Mouse (Mus musculus): ENCODE results near the gene Tmem176b.
"Not testable (repeated sequence)": the region's sequence is repeated elsewhere in the genome, so short reads cannot be mapped to it uniquely, and the experiment has no call there.

Gene Tmem176b

DNA sequence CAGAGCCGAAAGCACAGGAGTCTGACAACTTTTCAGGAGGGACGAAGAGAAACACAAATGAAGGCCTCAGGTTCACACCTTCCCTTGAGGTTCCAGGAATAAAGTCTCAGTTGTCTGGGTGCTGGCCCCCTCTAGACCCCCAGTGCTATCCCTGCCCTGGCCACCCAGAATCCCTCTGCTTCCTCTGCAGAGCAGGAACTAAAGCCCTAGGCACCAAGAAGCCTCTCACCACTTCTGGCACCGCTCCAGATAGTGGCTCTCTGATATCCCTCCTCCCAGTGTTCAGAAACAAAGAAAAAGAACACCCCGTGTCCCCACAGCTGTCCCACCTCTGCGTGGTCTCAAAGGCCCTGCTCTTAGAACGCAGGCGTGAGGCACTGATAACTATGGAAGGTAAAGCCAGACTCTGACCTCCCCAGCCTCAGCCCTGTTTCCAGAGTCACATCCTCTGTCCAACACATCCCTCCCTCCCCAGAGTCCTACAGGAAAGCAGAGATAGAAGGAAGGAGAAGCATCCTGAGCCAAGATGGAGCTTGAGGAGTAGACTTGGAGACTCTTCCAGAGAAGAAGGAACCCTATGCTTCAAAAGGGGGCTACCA is 826 bp downstream of the Tmem176b start, which contains the start of gene Tmem176a:
Tmem176a (plus strand) TSS at position 549 of the 599 bp plus-strand sequence.
- no peak for DNase-seq

DNA sequence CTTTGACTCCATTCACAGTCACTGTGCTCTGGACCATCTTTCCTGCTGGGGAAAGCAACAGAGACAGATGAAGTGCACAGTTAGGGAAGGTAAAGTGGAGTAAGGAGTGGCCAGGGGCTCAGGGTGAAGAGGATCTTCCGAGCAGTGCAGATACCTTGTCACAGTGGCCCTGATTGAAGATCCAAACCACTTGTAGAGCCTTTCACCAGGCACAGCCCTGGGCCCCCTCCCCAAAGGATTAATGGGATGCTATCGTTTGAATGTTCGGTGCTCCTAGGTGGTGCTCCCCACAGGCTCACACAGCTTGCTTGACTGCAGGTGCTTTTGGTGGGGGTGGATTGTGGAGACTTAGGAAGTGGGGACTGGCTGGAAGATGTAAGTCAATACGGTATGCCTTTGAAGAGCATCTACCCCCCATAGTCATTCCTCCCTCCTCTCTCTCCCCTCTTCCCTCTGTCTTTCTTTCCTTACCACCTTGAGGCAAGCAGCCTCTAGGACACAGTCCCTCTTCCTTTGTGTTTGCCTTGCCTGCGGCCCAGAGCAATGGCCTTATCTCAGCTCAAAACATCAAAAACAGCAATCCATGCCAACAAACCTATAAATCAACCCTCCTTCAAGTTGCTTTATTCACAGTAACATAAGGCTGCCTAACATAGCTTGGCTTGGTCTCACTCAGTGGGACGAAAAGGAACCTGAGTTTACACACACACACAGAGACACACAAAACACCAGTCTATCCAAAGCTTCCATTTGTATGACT is 2.8 kb downstream of the Tmem176b start:
- no peak for DNase-seq

- no peak for DNase-seq
Observed at GRCm38 (mm10) chr6:48837516-48837915, 3.8 kb downstream of the Tmem176b start.

DNA sequence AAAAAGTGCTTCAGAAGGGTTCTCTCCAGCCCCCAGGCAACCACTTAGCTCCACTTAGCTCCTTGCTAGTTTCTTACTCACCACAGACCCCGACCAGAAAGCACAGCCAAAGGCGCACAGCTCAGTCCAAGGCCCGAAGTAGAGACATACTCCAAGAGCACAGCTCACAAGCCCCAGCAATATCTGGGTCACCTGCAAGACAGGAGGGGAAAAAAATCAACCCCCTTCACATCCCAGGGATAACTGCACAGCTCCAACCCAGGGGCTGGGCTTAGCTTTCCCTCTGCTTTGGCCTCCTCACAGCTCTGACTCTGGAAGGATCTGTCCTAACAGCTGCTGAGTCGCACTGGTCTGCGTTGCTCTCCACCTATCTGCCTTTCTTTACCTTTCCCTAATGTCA is 5.2 kb downstream of the Tmem176b start:
- DNase-seq = no peak

DNA sequence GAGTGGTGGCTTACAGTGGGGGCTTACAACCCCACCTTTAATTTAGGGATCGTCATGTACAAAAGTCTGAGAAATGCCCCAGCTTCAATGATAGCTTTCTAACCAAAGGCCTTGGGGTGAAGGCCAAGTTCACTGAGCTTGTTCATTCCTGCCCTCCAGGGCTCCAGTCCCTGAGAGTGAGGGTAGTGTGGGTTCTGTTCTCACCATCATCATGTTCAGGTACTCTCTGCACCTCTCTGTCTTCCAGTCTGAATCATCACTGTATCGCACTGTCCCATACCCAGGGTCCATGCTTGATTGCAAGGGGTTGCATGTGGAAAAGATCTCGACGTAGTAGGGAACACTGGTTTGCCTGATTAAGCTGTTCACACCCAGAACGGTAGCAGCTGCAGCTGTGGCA is 6.1 kb downstream of the Tmem176b start:
- no peak for DNase-seq

DNA sequence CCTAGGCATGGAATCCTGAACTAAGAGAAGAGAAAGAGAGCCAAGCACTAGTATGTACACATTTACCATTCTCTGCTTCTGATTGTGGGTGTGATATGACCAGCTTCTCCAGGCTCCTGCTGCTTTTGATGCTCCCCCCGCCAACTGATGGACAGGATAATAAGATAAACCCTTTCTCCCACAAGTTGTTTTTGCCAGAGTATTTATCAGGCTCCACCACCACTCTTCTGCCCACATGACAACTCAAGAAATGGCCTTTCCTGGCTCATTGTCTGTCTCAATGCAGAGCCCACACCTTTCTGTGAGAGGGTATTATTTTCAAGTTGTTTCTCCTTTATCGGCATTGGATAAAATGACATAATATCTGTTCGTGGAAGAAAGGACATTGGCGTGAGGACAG is 7.8 kb downstream of the Tmem176b start:
- DNase-seq = no peak

GRCm38 (mm10) chr6:48832426-48832825 is 8.9 kb downstream of the Tmem176b start:
- no peak for DNase-seq

DNA sequence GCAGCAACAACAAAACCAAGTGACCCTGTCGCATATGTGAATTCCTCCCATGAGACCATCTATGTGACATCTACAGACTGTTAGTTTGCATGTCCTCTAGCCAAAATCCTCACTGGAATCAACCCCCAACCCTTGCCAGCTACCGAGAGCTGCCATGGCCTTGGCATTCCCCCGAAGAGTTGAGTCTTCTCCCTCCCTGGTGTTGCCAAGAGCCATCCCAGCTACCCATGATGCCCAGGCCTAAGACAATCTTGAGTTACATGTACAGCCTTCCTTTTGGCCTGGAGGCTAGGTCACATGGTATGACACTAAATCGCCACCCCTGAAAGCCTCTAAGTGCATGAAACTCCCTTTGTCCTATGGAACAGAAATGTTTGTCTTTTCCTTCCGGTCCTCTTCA is 10.2 kb downstream of the Tmem176b start:
- no peak for DNase-seq

DNA sequence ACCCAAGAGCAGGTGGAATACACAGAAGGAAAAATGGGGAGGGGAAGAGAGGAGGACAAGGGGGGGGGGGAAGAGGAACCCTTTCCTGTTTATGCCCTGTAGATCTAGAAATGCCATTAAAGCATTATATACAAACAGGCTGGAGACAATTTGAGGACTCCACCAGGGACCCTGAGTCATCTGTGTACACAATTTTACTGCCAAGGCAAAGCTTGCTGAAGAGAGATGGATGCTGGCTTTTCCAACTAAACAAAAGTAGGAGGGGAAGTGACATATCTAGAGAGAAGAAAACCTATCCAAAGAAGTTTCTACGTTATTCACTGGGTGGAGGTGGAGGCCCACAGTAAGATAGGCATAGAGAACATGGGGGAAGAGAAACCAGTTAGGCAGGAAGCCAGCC is 11.1 kb downstream of the Tmem176b start:
- no peak for DNase-seq

- no peak for DNase-seq
Observed at GRCm38 (mm10) chr6:48829651-48830050, 11.6 kb downstream of the Tmem176b start.

- DNase-seq = no peak
Observed at GRCm38 (mm10) chr6:48828976-48829375, 12.3 kb downstream of the Tmem176b start.

- DNase-seq = no peak
Observed at GRCm38 (mm10) chr6:48825016-48825415, 16.3 kb downstream of the Tmem176b start.

DNA sequence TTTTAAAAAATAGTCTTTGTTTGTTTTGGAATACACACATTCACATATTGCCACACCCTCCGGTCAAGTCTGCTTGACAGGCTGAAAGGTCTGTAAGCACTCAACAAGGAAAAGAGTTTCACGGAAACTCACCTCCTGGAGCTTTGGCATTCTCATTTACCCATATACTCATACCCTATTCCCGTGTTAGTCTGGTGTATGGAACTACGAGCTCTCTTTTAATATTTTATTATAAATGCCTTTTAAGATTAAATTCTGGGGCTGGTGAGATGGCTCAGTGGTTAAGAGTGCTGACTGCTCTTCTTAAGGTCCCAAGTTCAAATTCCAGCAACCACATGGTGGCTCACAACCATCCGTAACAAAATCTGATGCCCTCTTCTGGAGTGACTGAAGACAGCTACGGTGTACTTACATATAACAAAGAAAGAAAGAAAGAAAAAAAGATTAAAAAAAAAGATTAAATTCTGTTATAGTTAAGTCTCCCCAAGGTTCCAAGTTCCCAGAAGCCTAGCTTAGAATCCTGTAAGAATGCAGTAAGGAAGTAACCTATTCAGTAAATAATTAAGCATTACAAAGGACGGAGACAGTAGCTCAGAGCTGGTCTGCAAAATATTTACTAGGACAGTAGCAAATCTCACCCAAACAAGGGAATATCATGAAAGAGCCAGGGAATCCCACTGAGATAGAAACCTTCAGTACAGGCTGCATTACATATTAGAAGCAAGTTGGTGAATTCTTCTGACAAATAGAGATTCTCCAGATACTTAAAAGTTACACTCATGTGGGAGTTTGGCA is 19.1 kb downstream of the Tmem176b start:
- DNase-seq = not testable (repeated sequence)

DNA sequence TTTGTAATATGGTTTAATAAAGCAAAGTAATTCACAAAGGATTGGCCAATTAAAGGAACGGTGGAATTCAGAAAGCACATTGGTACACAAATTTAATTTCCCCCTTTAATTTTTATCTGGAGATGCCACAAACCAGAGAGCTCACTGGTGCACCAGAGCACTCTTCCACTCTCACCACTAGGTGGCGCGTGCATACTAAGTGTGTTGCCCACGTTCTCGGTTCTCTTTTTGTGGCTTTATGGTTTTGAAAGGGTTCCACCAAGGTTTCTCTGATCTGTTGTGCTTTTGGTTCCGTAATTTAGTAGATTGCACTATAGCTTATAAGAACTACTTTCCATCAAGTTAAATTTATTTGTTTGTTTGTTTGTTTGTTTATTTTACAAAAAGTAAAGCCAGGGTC is 23.5 kb downstream of the Tmem176b start:
- peak; percentile 24 for DNase-seq

- no peak for DNase-seq
Observed at GRCm38 (mm10) chr6:48815013-48815412, 26.3 kb downstream of the Tmem176b start.

DNA sequence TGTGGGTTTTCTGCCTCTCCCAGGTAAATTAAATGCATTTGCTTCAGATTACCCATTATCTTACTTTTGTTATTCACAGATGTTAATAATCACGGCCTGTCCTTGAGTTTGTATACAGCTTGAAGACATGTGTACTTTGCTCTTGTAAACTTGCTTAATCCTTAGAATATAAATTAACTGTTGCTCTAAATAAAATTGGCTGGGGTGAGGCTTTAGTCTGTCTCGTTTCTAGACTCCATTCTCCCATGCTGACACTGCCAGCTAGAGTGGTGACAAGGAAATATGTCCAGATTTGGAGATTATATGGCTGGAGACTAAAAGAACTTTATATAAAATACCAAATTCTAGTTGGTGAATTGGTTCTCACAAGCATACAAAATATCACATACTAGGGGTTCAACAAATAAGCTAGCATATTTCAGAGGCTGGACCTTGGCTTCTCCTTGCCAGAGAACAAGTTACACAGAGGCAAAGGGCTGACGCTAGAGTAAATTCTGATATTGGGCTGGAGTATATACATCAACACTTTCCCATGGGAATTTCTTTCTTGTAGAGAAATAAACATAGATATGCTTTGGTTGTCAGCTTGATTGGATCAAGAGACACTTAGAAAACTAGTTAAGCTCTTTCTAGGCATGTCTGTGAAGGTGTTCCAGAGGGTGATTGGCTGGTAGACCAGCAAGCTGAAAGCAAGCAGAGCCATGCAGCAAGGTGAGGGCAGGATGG is 31.6 kb downstream of the Tmem176b start:
- no peak for DNase-seq

DNA sequence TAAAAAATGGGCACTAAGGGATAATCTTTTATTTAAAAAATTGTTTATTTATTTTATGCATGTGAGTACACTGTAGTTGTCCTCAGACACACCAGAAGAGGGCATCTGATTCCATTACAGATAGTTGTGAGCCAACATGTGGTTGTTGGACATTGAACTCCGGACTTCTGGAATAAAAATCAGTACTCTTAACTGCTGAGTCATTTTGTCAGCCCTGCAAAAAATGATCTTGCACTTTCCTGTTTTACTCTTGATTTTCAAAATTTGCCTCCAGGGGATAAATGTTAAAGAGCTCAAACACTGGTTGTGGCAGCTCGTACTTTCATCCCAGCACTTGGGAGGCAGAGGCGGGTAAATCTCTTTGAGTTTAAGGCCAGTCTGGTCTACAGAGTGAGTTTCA is 34.5 kb downstream of the Tmem176b start:
- DNase-seq = no peak

DNA sequence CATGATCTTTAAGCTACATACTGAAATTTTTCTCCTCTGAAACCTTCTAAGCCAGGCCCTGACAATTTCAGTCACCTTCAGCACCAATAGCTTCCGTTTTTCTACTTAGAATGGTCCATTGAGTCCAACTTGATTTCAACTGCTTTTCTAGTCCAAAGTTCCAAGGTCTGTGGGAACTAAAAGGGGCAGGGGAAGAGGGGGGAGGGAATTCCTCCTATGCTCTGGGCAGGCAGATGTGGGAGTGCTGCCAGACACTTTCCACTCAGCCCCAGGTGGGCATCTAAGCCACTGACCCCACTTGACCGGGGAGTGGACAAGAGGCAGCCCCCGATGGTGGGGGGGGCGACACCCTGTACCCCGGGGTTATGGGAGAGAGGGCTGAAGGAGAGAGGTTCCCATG is 37.0 kb downstream of the Tmem176b start:
- DNase-seq = no peak

DNA sequence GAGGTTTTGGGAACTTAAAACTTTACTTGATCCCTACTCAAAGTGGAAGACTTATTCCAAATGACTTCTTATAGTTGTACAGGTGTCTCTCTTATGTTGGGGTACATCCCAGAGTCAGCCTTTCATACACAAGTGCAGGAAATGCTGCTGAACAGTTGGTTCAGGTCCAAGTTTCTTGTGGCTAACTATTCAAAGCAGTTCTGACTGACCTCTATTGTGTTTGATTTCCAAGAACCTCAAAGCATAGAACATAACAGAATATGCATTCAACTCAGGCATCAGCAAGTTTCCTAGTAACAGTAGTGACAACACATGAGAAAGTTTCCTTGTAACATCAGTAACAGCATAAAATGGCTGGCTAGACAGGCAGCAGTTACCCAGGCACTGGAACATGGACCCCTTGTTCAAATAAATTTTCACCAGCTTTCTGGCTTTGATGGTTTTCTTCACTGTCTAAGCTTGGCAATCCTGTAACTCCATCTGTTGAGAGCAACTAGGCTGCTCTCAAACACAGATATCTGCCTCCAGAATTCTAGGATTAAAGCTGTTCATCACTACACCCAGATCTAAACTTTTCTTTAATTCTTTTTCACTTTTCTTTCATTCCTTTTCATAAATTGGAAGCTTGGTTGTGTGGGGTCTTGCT is 37.8 kb downstream of the Tmem176b start:
- no peak for DNase-seq

- DNase-seq = no peak
Observed at GRCm38 (mm10) chr6:48801897-48802296, 39.4 kb downstream of the Tmem176b start.

GRCm38 (mm10) chr6:48787867-48788266 is 53.4 kb downstream of the Tmem176b start:
- DNase-seq = no peak

DNA sequence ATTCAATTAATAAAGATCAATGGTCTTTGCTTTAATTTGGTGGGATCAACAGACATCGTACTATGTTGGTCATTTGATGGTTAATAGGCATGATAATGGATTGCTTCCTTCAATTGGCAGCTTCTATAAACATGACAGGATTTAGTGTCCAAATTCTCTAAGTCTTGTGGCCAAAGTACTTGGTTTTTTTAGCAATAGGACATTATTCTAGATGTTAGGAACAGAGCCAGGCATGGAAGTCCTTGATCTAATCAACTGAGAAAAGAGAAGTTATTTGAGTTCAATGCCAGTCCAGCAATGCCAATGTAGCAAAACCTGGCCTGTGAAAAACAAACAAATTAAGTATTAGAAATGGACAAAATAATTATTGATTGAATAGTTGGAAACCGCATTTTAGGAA is 55.7 kb downstream of the Tmem176b start:
- no peak for DNase-seq

DNA sequence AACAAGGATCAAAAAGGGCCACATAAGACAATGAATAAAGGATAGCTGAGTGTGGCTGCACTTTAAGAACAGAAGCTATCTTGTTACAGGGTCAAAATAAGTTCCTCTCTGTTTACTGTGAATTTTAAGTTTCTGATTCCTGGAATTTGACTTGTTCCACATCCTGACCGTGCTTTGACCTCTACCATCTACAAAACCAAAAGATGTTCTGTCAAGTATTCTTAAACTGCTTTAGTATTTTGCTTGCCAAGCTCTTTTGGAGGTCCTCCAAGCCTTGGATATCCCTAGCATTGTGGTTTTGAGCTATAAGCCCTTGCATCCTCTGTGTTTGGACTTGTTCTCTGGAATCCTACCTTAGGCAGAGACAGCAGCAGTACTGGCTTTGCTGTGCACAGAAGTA is 56.1 kb downstream of the Tmem176b start:
- DNase-seq = no peak
